Mouse (Mus musculus): ENCODE results near the gene Gm10134. TPM values are rescaled to one million over a fixed set of nuclear protein-coding genes. Genes with fewer than 3 reads are reported as not detected.
A peak's percentile ranks its signal among the peaks of the same experiment; 100 is the strongest.

Gene Gm10134
- polyA plus RNA-seq, 1 experiment from 2014 or later: 10.3 TPM

- Histone ChIP-seq H3K4me2 (ENCODE audit: low read depth, low read length) (peak overlapping the region; percentile 83; the same call in 1 of the 2 replicates), H3K9ac (ENCODE audit: low read depth, low read length) (peak overlapping the region; percentile 5; the same call in 1 of the 2 replicates), H3K9me3 (ENCODE audit: control insufficient read depth, low read length) (no peaks in the 10 kb centered on the region), H3K4me1 (ENCODE audit: control insufficient read depth, insufficient read depth, low read length) (peaks cover 79% of the 10 kb centered on the region), H3K4me3 (ENCODE audit: low read length) (no peak overlapping the region; the same call in 1 of the 2 replicates), H3K27ac (ENCODE audit: low read length) (peak overlapping the region; percentile 66), H3K36me3 (ENCODE audit: control insufficient read depth, insufficient read depth, low read length) (no peaks in the 10 kb centered on the region), H3K27me3 (replicated peaks; ENCODE audit: control insufficient read depth, insufficient read depth, low read length) (no peaks in the 10 kb centered on the region)
- ATAC-seq: no peak
- WGBS: 44% methylated on average over 4 of the region's 4 CpGs
Observed at GRCm38 (mm10) chr2:28535263-28535540, 29.3 kb downstream of the Gm10134 start.

- H3K27ac ChIP-seq (ENCODE audit: low read length): peak overlapping the region; percentile 66
- H3K36me3 ChIP-seq (ENCODE audit: control insufficient read depth, insufficient read depth, low read length): no peaks in the 10 kb centered on the region
- no peaks in the 10 kb centered on the region for H3K9me3 ChIP-seq (ENCODE audit: control insufficient read depth, low read length)
- 58% methylated on average over 7 of the region's 7 CpGs for WGBS
- H3K4me3 ChIP-seq (ENCODE audit: low read length): no peak overlapping the region
- ATAC-seq: no peak
- H3K4me2 ChIP-seq (ENCODE audit: low read depth, low read length): 0 out of 2 replicates have a peak overlapping the region, but pooled peaks have one; percentile 14
- no peaks in the 10 kb centered on the region for H3K27me3 ChIP-seq (replicated peaks; ENCODE audit: control insufficient read depth, insufficient read depth, low read length)
- peaks cover 84% of the 10 kb centered on the region for H3K4me1 ChIP-seq (ENCODE audit: control insufficient read depth, insufficient read depth, low read length)
- peak overlapping the region; percentile 5; the same call in 1 of the 2 replicates for H3K9ac ChIP-seq (ENCODE audit: low read depth, low read length)
Observed at GRCm38 (mm10) chr2:28535650-28536049, 29.8 kb downstream of the Gm10134 start.

GRCm38 (mm10) chr2:28536166-28536565 is 30.3 kb downstream of the Gm10134 start:
- Histone ChIP-seq H3K9me3 (ENCODE audit: control insufficient read depth, low read length) (no peaks in the 10 kb centered on the region), H3K27ac (ENCODE audit: low read length) (peak overlapping the region; percentile 66), H3K4me2 (ENCODE audit: low read depth, low read length) (no peak overlapping the region), H3K27me3 (replicated peaks; ENCODE audit: control insufficient read depth, insufficient read depth, low read length) (no peaks in the 10 kb centered on the region), H3K9ac (ENCODE audit: low read depth, low read length) (peak overlapping the region; percentile 5; the same call in 1 of the 2 replicates), H3K36me3 (ENCODE audit: control insufficient read depth, insufficient read depth, low read length) (no peaks in the 10 kb centered on the region), H3K4me1 (ENCODE audit: control insufficient read depth, insufficient read depth, low read length) (peaks cover 87% of the 10 kb centered on the region), H3K4me3 (ENCODE audit: low read length) (no peak overlapping the region)
- WGBS: 46% methylated on average over 4 of the region's 4 CpGs
- ATAC-seq: no peak

GRCm38 (mm10) chr2:28536766-28537633 is 31.1 kb downstream of the Gm10134 start:
- no peaks in the 10 kb centered on the region for H3K9me3 ChIP-seq (ENCODE audit: control insufficient read depth, low read length)
- H3K27me3 ChIP-seq (replicated peaks; ENCODE audit: control insufficient read depth, insufficient read depth, low read length): no peaks in the 10 kb centered on the region
- ATAC-seq: no peak
- H3K4me2 ChIP-seq (ENCODE audit: low read depth, low read length): no peak overlapping the region
- 67% methylated on average over 11 of the region's 11 CpGs for WGBS
- peaks cover 87% of the 10 kb centered on the region for H3K4me1 ChIP-seq (ENCODE audit: control insufficient read depth, insufficient read depth, low read length)
- no peak overlapping the region for H3K9ac ChIP-seq (ENCODE audit: low read depth, low read length)
- H3K36me3 ChIP-seq (ENCODE audit: control insufficient read depth, insufficient read depth, low read length): no peaks in the 10 kb centered on the region
- peak overlapping the region; percentile 51 for H3K27ac ChIP-seq (ENCODE audit: low read length)
- H3K4me3 ChIP-seq (ENCODE audit: low read length): no peak overlapping the region

GRCm38 (mm10) chr2:28537634-28537920 is 31.7 kb downstream of the Gm10134 start:
- Histone ChIP-seq H3K27me3 (replicated peaks; ENCODE audit: control insufficient read depth, insufficient read depth, low read length) (no peaks in the 10 kb centered on the region), H3K36me3 (ENCODE audit: control insufficient read depth, insufficient read depth, low read length) (no peaks in the 10 kb centered on the region), H3K4me1 (ENCODE audit: control insufficient read depth, insufficient read depth, low read length) (peaks cover 81% of the 10 kb centered on the region), H3K9ac (ENCODE audit: low read depth, low read length) (peak overlapping the region; percentile 45; the same call in 1 of the 2 replicates), H3K4me2 (ENCODE audit: low read depth, low read length) (no peak overlapping the region), H3K9me3 (ENCODE audit: control insufficient read depth, low read length) (no peaks in the 10 kb centered on the region), H3K4me3 (ENCODE audit: low read length) (no peak overlapping the region), H3K27ac (ENCODE audit: low read length) (peak overlapping the region; percentile 51)
- WGBS: 48% methylated on average over 4 of the region's 4 CpGs
- no peak for ATAC-seq

- peak overlapping the region; percentile 45; the same call in 1 of the 2 replicates for H3K9ac ChIP-seq (ENCODE audit: low read depth, low read length)
- ATAC-seq: no peak
- no peak overlapping the region for H3K4me3 ChIP-seq (ENCODE audit: low read length)
- no peaks in the 10 kb centered on the region for H3K9me3 ChIP-seq (ENCODE audit: control insufficient read depth, low read length)
- H3K27ac ChIP-seq (ENCODE audit: low read length): peak overlapping the region; percentile 51
- 68% methylated on average over 8 of the region's 8 CpGs for WGBS
- no peaks in the 10 kb centered on the region for H3K27me3 ChIP-seq (replicated peaks; ENCODE audit: control insufficient read depth, insufficient read depth, low read length)
- H3K4me2 ChIP-seq (ENCODE audit: low read depth, low read length): no peak overlapping the region
- H3K4me1 ChIP-seq (ENCODE audit: control insufficient read depth, insufficient read depth, low read length): peaks cover 75% of the 10 kb centered on the region
- 0 out of 2 replicates have a peak, but pooled peaks cover 2% of the 10 kb centered on the region for H3K36me3 ChIP-seq (ENCODE audit: control insufficient read depth, insufficient read depth, low read length)
Observed at GRCm38 (mm10) chr2:28537995-28538816, 32.3 kb downstream of the Gm10134 start.

- H3K27ac ChIP-seq (ENCODE audit: low read length): peak overlapping the region; percentile 44
- 0 out of 2 replicates have a peak overlapping the region, but pooled peaks have one; percentile 38 for H3K9ac ChIP-seq (ENCODE audit: low read depth, low read length)
- ATAC-seq: no peak
- H3K9me3 ChIP-seq (ENCODE audit: control insufficient read depth, low read length): no peaks in the 10 kb centered on the region
- H3K36me3 ChIP-seq (ENCODE audit: control insufficient read depth, insufficient read depth, low read length): 0 out of 2 replicates have a peak, but pooled peaks cover 2% of the 10 kb centered on the region
- H3K27me3 ChIP-seq (replicated peaks; ENCODE audit: control insufficient read depth, insufficient read depth, low read length): no peaks in the 10 kb centered on the region
- 75% methylated on average over 1 of the region's 1 CpGs for WGBS
- peaks cover 72% of the 10 kb centered on the region for H3K4me1 ChIP-seq (ENCODE audit: control insufficient read depth, insufficient read depth, low read length)
- no peak overlapping the region for H3K4me3 ChIP-seq (ENCODE audit: low read length)
- no peak overlapping the region for H3K4me2 ChIP-seq (ENCODE audit: low read depth, low read length)
Observed at GRCm38 (mm10) chr2:28538817-28539128, 32.9 kb downstream of the Gm10134 start.

- Histone ChIP-seq H3K27ac (ENCODE audit: low read length) (peak overlapping the region; percentile 44), H3K36me3 (ENCODE audit: control insufficient read depth, insufficient read depth, low read length) (peaks cover 5% of the 10 kb centered on the region; the same call in 1 of the 2 replicates), H3K4me2 (ENCODE audit: low read depth, low read length) (no peak overlapping the region), H3K4me1 (ENCODE audit: control insufficient read depth, insufficient read depth, low read length) (peaks cover 68% of the 10 kb centered on the region), H3K27me3 (replicated peaks; ENCODE audit: control insufficient read depth, insufficient read depth, low read length) (no peaks in the 10 kb centered on the region), H3K9ac (ENCODE audit: low read depth, low read length) (peak overlapping the region; percentile 38), H3K9me3 (ENCODE audit: control insufficient read depth, low read length) (no peaks in the 10 kb centered on the region), H3K4me3 (ENCODE audit: low read length) (no peak overlapping the region)
- ATAC-seq: peak; percentile 37; the same call in 1 of the 2 replicates
- WGBS: 40% methylated on average over 7 of the region's 7 CpGs
Observed at GRCm38 (mm10) chr2:28539206-28539605, 33.3 kb downstream of the Gm10134 start.

GRCm38 (mm10) chr2:28539949-28540348 is 34.1 kb downstream of the Gm10134 start:
- H3K27ac ChIP-seq (ENCODE audit: low read length): peak overlapping the region; percentile 44
- 70% methylated on average over 2 of the region's 2 CpGs for WGBS

More at GRCm38 (mm10) chr2:28539949-28540348, 34.1 kb downstream of the Gm10134 start:
- ATAC-seq: no peak
- Histone ChIP-seq H3K4me3 (ENCODE audit: low read length) (no peak overlapping the region), H3K4me1 (ENCODE audit: control insufficient read depth, insufficient read depth, low read length) (peaks cover 60% of the 10 kb centered on the region), H3K9me3 (ENCODE audit: control insufficient read depth, low read length) (no peaks in the 10 kb centered on the region), H3K36me3 (ENCODE audit: control insufficient read depth, insufficient read depth, low read length) (peaks cover 5% of the 10 kb centered on the region; the same call in 1 of the 2 replicates), H3K4me2 (ENCODE audit: low read depth, low read length) (no peak overlapping the region), H3K27me3 (replicated peaks; ENCODE audit: control insufficient read depth, insufficient read depth, low read length) (no peaks in the 10 kb centered on the region), H3K9ac (ENCODE audit: low read depth, low read length) (peak overlapping the region; percentile 38; the same call in 1 of the 2 replicates)

Measured in intestine, embryonic 16.5 days (tissue).